Mouse (Mus musculus): ENCODE measurements around the gene Akr1b8. TPM values are rescaled to one million over a fixed set of nuclear protein-coding genes. Genes with fewer than 3 reads are reported as not detected.

Akr1b8 gene
- 1.4 and 2.1 TPM in 2 replicates for polyA plus RNA-seq (2012; rRNA removed)

DNA sequence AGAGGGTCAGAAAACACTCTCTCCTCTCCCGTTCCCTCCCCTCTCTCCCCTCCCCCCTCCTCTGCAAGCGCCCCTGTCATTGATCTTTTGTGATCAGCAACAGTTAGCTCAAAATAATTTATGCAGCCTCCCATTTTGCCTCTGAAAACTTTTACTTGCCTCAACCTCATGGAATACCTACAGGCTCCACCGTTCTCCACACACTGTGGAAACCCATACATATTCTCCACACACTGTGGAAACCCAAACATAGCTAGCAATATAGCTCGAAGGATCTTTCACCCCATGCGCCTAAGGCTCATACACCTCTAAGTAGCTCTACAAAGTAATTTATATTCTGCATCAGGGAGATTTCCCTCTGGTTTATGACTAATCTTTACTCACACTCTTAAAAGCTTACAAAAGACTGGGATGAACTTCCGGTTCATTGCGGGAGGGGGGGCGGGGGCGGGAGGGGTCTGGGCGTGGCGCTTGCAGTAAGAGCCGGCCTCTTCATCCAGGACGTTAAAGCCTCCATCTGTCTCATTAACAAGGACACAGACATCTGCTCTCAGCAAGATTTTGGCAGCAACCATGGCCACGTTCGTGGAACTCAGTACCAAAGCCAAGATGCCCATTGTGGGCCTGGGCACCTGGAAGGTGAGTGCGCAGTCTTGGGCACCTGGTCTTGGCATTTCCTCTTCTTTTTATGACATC lies at the start of gene Akr1b8:
Gene Akr1b8 (plus strand): TSS at position 462 of the 696 bp plus-strand sequence.

GRCm38 (mm10) chr6:34316854-34317771 lies 36.8 kb upstream of the Akr1b8 start, which contains the start of gene Akr1b3:
Gene Akr1b3, minus strand, starts transcription at chr6:34317478.

GRCm38 (mm10) chr6:34384110-34384661 lies 30.3 kb downstream of the Akr1b8 start, which contains the start of gene Akr1b10:
Gene Akr1b10, plus strand, starts transcription at chr6:34384218.

DNA sequence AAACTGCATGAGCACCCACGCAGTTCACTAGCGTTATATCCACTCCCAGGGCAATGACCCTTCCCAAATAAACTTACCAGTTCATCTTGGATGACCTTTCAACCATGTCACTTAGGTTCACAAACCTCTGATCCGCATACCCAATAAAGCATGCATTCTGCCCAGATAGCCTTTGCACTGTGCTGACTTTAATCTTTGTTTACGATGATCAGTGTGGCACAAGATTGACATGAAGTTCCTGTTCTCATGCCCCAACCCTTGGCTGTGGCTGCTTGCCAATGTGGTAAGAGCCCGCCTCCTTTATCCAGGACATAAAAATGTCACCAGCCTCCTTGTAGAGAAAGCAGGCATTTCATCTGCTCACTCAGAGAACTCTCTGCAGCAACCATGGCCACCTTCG lies 58.1 kb downstream of the Akr1b8 start, which contains the start of gene Akr1b7:
Gene Akr1b7 (plus strand): TSS at position 312 of the 400 bp plus-strand sequence.

Other genes starting within 250 kb of the Akr1b8 start
- 43.3 and 46.8 TPM in 2 replicates for gene Slc35b4, start 177.0 kb upstream of the Akr1b8 start, polyA plus RNA-seq (2012; rRNA removed)
- 96.5 and 103 TPM in 2 replicates for gene Akr1b3, start 36.6 kb upstream of the Akr1b8 start, polyA plus RNA-seq (2012; rRNA removed)
- gene Akr1b10, start 30.1 kb downstream of the Akr1b8 start, polyA plus RNA-seq (2012; rRNA removed) = 8.6 and 11.2 TPM in 2 replicates
- 0.07 TPM in 1 of 2 replicates, not detected in the other for gene Akr1b7, start 58.2 kb downstream of the Akr1b8 start, polyA plus RNA-seq (2012; rRNA removed)
- gene Bpgm, start 122.1 kb downstream of the Akr1b8 start, polyA plus RNA-seq (2012; rRNA removed) = 89.1 and 101 TPM in 2 replicates
- 35.4 and 36.0 TPM in 2 replicates for gene Cald1, start 244.4 kb downstream of the Akr1b8 start, polyA plus RNA-seq (2012; rRNA removed)

Data from central nervous system, embryonic 18 days (tissue).